Mouse (Mus musculus) cortical plate, adult 2 months (tissue): ENCODE results near the gene Zdhhc1.

Experiments
- CTCF ChIP-seq: fragments of 200-500 bp; IDR thresholded peaks from 2 replicates; pipeline ENCODE4 v1.5.1; 2011; ENCODE audit warnings: mild to moderate bottlenecking, control low read depth, low read length; ENCODE audit not compliant: insufficient read depth; ENCODE audit errors: extremely low read depth
- POLR2A ChIP-seq: fragments of 200-500 bp; IDR thresholded peaks from 2 replicates; pipeline ENCODE4 v1.6.1; 2011; ENCODE audit warnings: mild to moderate bottlenecking, low read length, control low read depth; ENCODE audit not compliant: insufficient read depth; ENCODE audit errors: extremely low read depth

- TF ChIP-seq POLR2A (no peak), CTCF (no peak)
Observed at GRCm38 (mm10) chr8:105470681-105471313, 25.9 kb downstream of the Zdhhc1 start.
